Mouse (Mus musculus) adrenal gland, adult 18-20 months (tissue): ENCODE results near the gene Fam129b. TPM values are rescaled to one million over a fixed set of nuclear protein-coding genes. Genes with fewer than 3 reads are reported as not detected.
A peak's percentile ranks its signal among the peaks of the same experiment; 100 is the strongest.

Experiments
- DNase-seq, 2 experiments: peaks; one replicate each; pipeline ENCODE4 v3.0.0; 2021 to 2022; ENCODE audit warnings: low spot score in 2 of 2
- total RNA-seq, 2 experiments: library from RNA; stranded (reverse); gene quantifications; 1 replicate in 1 of 2; 2 replicates in 1 of 2; pipeline ENCODE4 v1.2.3; 2021

The Fam129b gene
- total RNA-seq, 2 experiments from 2014 or later, result 19.1 to 32.7 TPM

DNA sequence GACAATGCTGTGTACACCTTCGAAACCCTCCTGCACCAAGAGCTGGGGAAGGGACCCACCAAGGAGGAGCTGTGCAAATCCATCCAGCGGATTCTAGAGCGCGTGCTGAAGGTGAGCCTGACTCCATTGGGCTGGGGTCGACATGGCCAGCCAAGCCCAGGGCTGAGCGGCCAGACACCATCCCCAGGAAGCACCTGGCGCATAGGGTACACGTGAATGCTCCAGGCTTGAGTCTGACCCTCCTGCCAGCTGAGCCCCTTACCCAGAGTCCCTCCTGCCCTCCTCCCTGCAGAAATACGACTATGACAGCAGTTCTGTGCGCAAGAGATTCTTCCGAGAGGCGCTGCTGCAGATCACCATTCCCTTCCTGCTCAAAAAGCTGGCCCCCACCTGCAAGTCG is 46.6 kb downstream of the Fam129b start:
- DNase-seq, result no peak

DNA sequence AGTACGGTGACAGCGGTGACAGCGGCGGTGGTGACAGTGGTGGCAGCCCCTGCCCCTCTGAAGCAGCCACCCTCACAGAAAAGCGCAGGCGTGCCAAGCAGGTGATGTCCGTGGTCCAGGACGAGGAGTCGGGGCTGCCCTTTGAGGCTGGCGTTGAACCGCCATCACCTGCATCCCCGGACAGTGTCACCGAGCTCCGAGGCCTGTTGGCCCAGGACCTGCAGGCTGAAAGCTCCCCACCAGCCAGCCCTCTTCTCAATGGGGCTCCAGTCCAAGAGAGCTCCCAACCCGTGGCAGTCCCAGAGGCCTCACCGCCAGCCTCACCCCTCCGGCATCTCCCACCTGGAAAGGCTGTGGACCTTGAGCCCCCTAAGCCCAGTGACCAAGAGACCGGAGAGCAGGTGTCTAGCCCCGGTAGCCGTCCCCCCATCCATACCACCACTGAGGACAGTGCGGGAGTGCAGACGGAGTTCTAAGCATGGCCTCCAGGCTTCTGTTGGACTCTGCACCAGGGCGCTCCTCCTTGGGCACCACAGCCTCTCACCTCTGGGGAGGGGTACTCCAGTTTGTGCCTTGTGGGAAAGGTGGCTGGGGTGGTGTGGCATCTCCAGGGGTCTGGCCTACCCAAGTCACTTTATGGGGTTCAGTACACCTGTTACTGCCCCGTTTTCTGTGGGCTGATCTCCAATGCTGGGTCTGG is 47.8 kb downstream of the Fam129b start:
- no peak for DNase-seq

DNA sequence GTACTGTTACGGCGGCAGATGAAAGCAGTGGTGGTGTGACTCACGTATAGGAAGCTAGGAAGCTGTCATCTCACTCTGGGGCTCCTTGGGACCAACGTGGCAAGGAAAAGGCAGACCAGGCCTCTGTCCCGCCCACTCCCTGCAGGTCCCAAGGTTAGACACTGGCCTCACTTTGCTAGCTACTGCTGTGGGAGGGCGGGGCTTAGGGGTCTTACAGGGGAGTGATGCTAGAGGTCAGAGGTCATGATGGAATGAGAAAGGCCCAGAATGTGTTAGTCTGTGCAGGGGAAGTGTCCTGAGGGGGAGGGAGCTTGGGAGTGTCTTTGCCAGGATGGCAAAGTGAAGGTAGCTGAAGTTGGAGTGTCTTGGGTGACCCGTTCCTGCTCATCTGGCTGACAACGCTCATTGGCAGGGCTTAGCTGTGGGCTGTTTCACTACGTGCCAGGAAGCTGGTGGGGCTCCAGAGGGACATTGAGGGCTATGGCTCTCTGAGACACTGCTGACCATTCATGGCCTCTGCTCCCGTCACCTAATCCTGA is 48.5 kb downstream of the Fam129b start:
- DNase-seq, result no peak

DNA sequence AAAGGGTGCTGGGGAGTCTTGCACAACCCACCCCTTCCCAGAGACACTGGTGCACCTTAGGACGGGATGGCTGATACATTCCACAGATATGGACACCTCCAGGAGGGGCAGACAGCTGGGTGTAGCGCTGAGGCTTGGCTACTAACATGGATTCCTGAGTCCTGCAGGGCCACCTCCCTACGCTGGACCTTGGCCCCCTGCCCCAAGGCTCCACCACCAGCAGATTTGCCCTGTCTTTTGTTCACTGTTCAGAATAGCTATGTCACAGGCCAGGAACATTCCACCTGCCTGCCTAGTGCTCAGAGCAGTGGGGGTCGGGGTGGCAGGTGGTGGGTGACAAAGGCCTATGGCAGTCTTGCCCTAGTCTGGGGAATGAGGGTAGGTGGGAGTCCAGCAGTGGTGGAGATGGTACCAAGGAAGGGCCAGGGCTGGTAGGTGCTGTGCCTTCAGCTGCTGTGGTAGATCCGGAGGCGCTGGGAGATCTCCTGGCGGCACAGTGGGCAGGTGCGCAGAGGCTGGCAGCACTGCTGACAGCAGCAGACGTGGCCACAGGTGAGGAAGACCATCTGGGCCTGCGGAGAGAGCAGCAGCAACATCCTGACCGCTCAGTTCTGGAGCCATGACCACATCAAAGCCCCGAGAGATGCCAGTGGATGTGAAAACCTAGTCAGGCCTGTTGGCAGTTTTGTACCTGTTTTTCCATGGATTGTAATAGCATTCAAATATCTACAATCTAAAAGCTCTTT is 50.6 kb downstream of the Fam129b start:
- DNase-seq, result no peak

DNA sequence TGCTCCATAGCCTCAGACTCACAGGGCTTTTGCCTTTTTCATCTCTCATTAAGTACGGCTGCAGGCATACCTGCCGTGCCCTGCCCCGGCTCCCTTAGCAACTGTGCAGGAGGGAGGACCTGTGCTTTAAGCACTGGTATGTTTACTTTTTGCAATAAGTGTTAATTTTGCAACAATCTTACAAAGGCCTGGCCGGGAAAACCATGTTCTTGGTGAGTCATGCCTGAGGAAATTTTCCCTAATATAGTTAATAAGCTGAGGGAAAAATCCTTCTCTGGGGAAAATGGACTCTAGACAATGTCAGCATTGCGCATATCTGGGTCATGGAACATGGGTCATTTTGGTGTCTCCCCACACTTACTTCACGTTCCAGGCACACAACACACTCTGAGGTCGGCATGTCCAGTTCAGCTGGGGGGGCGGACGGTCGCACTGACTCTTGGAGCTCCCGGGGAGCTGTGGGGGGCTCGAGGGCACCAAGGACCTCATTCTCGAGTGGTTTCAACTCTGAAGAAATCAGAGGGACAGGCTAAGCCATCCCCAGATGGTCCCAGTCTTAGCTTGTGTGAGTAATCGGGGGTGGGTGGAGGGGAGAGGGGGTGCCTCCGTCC is 51.8 kb downstream of the Fam129b start:
- DNase-seq, result no peak

DNA sequence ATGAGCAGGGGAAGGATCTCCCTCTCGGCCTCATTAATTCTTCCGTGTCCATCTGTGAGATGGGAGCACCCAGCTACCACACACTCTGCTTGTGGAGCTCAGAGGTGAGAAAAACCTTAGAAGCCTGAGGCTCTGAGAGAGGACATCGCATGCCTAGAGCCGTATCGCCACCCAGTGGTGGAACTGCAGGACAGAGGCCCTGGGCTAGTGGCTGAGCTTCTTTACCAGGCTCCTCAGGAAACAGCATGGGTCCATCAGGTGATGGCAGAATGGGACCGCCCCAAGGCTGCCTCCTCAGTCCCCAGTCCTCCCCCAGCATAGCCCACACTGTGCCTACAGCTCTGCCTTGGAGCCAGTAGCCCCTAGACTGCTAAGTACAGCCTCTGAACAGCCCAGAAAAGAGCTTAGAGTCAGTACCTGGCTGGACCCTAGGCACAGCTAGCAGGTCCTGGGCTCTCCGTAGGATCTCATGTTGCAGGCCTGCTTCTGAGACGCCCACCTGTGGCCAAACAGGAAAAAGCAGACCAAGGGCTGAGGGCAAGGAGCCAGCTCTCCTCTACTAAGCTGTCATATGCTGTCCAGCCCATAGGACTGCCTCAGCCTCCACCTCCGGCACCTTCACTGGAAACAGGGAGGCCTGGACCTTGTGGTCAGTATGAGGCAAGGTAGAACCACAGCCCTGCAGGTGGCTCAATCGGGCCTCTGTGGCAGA is 52.5 kb downstream of the Fam129b start:
- DNase-seq, result peak; percentile 42 to 69

DNA sequence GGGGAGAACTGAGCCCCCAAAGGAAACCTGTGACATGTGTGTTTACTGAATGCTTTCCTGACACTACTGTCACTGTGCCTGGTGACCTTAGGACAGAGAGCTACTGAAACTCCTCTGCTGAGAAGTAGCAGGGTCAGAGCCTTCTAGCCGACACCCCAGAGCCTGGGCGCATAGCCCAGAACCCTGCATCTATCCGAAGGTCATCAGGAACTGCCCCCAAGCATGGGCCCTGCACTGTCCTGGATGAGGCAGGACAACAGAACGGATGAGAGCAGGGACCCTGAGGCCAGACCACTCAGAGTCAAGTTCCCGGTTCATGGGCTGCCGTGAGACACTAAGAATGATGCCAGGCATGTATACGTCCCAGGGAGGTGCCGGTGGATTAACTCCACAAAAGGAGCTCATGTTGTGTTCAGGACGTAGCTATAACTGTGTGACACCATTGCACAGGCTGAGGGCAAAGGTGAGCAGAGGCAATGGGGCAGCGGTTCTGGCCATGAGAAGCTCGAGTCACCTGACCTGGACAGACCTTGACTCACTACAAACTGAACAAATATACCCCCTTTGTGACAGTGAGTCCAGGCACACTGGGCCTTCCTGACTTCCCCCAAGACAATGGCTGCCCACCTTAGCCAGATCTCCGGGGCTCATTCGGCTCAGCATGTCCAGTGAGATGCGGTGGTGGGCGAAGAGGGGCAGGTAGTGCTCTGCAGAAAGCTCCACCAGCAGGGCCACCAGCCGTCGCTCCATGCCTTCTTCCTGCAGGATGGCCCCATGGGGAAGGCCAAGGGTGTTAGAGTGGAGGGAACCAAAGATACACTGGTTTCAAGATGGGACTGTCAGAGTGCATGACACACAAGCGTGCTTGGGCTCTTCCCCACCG is 53.3 kb downstream of the Fam129b start:
- no peak for DNase-seq

DNA sequence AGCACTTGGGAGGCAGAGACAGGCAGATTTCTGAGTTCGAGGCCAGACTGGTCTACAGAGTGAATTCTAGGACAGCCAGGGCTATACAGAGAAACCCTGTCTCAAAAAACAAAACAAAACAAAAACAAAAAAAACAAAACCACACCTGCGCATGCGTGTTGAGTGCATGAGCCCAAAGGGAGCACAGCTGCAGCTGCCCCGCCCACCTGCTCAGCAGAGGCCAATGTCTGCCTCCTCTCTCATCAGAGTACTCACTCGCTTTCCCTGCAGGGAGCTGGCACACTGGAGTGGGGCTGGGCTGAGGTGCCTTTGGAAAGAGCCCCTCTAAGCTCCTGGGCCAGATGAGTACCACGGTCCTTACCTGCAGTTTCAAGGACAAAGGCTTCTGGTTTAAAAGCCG is 55.8 kb downstream of the Fam129b start:
- DNase-seq, result no peak

DNA sequence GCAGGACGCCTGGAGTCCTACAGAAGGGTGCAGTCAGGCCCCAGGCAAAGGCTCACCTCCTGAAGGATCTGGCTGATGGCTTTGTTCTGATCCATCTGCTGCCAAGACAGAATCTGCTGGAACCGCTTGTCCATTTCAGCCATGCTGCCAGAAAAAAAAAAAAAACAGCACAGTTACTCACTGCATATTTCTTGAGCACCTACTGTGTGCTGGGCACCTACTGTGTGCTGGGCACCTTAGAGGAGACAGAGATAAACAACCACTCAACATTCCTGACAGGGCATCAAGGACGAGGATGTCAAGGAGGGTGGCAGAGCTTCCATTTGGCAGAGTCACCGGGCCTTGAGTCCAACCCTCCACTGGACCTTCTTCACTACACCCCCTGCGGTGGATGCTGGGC is 62.8 kb downstream of the Fam129b start:
- DNase-seq, result no peak

DNA sequence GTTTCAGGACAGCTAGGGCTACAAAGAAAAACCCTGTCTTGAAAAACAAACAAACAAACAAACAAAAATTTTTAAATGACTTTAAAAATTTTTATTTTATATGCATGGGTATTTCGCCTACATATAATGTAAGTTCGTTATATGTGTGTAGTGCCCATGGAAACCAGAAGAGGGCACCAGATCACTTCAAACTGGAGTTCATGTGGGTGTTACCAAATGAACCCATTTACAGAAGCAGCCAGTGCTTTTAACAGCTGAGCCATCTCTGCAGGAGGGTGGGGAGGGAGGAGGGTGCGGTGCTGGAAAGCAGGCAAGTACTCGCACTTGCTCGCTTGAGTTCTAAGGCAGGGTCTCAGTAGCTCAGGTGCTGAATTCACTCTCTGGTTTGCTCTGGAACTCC is 63.5 kb downstream of the Fam129b start:
- no peak for DNase-seq

DNA sequence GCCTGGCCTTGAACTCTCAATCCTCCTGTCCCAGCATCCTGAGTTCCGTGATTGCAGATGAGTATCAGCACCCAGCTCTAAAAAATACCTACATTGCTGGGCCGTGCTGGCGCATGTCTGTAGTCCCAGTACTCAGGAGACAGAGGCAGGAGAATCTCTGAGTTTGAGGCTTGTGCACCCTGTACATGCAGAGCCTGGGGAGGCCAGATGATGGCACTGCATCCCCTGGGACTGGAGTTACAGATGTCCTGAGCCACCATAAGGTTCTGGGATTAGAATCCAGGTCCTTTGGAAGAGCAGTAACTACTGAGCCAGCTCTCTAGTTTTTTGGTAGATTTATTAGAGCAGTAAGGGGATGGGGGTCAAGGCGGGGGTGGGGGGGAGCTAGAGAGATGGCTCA is 64.6 kb downstream of the Fam129b start:
- no peak for DNase-seq

DNA sequence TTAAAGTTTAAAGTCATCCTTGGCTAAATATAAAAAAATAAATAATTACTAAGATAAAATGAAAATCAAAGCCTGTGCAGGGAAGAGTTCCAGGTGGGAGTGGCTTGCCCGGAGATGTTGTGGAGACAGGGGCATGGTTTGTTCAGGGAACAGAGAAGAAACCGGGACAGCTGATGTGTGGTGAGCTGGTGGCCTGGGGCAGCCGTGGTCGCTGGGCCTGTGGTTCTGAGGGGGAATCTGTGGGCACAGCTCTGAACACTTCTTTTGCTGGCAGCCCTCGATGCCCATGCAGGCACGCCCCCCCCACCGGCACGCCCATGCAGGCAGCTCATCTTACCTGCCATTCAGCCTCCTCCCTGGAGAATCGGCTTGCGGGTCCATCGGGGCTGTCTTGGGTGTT is 71.5 kb downstream of the Fam129b start:
- DNase-seq, result no peak

DNA sequence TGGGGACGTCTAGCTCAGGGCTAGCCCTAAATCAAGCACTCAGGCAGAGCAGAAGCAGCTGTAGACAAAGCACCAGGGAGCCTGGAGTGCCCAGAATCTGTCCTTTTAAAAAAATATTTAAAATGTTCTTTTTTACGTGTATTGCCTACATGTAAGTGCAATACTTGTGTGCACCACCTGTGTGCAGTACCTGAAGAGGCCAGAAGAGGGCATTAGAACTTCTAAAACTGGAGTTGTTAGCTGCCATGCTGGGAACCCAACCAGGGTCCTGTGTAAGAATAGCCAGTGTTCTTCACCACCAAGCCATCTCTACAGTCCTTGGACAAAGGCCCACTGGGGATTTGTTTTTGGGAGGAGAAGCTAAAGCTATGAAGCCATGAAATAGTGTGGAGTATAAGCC is 78.7 kb downstream of the Fam129b start:
- DNase-seq, result no peak

DNA sequence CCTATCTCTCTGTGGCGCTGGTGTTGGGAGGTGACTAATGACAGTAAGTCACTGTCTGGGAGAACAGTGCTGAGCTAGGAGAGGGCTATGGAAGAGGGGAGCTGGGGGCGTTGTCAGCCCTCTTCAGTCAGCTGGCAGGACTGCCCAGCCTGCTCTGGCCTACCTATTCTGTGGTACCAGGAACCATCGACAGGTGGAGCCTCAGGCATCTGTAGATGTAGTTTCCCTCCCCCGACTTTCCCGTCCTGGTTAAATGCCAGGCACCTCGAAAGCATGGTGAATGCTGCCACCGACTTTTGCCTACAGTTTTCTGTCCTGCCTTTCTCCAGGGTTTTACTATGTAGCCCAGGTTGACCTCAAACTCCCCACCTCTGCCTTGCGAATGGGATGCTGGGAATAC is 81.4 kb downstream of the Fam129b start:
- no peak for DNase-seq

DNA sequence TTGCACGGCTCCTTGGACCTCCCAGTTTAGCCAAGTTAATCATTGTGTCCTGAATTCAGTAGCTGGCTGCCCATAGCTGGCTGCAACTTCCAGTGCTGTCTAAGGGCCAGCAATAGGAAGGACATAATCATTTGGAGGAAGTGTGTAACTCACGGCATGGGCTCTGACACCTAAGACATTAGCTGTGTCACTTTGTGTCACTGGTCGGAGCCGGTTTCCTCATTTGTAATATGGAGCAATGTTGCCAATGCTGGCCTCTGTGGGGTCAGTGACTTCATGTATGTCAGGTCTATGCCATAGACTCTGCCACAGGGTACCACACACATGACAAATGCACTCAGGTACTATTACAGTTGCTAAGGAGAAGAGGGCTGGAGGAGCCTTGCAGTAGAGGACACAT is 84.4 kb downstream of the Fam129b start:
- no peak for DNase-seq

DNA sequence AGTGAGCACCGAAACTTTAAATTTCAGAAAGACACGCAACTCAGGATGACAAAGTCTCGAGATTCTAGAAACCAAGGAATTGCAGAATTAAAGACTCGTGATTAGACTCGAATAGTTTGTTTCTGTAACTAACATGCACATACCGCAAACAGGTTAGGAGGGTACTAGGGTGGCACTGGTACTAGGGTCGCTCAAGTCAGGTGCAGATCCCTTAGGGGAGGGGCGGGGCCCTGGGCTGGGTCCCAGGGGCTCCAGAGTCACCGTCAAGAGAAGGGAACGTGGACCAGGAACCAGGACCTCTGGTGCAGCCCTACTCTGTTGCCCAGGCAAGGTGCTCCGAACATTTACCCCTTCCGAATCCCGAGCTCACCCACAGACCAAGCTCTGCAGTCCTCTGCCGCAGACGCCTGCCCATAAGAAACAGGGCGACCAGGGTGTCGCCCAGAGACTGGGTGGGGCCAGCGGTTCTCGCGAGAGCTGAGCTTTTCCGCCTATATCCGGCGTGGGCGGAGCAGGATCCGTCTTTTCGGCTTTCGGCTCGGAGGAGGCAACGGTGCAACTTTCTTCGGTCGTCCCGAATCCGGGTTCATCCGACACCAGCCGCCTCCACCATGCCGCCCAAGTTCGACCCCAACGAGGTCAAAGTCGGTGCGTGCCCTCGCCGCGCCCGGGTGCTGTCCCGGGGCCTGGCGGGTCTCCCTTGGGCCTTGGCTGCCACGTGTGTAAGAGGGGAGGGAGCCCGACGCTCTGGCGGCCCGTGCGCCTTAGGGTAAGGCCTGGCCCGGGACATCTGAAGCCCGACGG is 85.5 kb downstream of the Fam129b start, which contains the start of the genes Rpl12 and Lrsam1:
Rpl12 (plus strand) TSS at position 368 of the 804 bp plus-strand sequence.
Lrsam1 (minus strand) TSS at position 423 of the 804 bp plus-strand sequence.
- DNase-seq, result peak; percentile 94 to 96

DNA sequence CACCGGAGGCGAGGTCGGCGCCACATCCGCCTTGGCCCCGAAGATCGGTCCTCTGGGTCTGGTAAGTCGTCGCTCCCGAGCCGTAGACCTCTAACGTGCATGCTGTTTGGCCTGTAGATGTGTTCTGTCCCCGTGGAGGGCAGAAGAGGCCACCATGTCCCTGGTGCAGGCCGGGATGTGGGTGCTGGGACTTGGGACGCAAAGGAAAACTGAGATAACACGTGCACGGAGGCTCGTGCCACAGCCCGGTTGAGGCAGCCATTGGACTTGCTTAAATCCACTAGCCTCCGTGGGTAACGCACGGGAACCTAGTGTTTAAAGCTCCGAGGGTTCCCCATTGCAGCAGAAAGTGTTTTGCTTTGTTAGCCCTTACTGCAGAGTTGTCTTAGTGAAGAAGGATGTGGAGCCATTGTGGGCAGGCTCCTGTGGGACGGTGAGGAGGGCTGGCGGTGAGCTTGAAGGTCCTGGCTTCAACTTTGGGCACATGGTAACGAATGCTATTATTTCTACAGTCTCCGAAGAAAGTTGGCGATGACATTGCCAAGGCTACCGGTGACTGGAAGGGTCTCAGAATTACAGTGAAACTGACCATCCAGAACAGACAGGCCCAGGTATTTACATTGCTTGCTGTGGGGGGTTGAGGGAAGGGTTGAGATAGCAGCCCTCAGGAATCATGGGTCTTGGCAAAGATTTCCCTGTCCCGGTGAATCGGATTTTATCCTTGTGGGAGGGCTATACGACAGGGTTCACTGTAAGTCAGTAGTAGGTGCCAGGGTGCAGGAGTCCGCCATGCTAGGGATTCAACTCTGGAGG is 86.4 kb downstream of the Fam129b start:
- DNase-seq, result peak in 1 of 2 experiments; percentile 34

DNA sequence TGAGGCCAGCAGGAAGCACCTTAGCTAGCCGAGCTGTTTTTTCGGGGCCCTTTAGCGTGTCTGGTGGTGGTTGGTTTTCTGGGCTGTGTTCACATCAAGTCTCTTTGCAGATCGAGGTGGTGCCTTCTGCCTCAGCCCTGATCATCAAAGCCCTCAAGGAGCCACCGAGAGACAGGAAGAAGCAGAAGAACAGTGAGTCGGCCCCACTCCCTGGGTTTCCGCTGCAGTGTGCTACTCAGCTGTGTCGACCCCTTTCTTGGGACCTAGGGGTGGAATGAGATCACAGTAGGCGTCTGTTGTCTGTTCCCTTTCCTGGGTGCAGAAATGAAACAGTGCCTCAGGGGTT is 86.9 kb downstream of the Fam129b start:
- DNase-seq, result no peak

DNA sequence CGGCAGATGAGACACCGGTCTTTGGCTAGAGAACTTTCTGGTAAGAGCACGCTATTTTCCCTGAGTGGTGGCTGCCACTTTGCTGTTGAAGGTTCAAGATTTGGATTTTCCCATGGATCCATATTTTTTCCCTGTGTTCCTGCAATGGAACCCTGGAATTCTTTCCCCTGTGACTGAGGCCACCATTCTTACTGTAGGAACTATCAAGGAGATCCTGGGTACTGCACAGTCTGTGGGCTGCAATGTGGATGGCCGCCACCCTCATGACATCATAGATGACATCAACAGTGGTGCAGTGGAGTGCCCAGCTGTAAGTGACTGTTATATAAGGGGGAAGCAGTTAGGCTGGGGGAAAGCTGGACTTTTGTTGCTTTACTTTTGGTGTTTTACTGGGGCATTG is 87.6 kb downstream of the Fam129b start:
- no peak for DNase-seq
